Mouse (Mus musculus): ENCODE measurements around the gene Ttc6. TPM values are rescaled to one million over a fixed set of nuclear protein-coding genes. Genes with fewer than 3 reads are reported as not detected.

The Ttc6 gene
- polyA plus RNA-seq, 1 experiment from 2014 or later = 0.96 TPM

DNA sequence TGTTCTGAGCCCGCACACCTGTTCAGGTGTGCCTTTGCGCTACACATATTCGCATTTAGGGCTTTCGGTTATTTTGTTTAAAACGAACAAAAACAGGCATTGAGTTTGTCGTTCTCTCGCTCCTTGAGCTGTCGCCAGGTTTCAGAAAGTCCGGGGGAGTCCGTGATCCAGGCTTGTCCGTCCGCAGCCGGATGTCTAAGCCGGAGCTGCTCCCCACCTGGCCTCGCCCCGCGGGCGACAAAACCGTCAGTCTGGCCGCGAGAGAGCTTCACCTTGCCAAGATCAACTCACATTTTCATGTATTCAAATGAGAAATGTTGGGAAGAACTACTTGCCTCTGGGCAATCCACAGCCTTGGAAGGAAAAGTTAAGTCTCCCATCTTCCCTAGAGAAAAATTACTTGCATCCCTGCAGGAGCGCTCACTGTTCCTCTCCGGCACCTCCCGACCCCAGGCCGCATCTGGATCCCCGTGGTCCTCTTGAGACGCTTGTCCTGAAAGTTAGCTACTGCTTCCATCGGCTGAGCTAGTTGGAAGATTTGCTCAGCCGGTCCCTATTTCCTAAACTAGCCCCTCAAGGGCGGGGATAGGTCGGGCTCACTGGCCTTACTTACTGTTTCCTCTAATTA lies 13.6 kb upstream of the Ttc6 start:
- no peak for ATAC-seq (ENCODE audit: low FRiP score)
- Histone ChIP-seq H3K9me3 (ENCODE audit: control insufficient read depth, low read length) (no peaks in the 10 kb centered on the region), H3K4me2 (replicated peaks) (no peak overlapping the region), H3K36me3 (replicated peaks; ENCODE audit: control insufficient read depth, insufficient read depth) (no peaks in the 10 kb centered on the region), H3K27ac (no peak overlapping the region), H3K27me3 (ENCODE audit: control insufficient read depth, insufficient read depth, low read length) (peaks cover 96% of the 10 kb centered on the region), H3K9ac (no peak overlapping the region), H3K4me3 (replicated peaks; ENCODE audit: low read length) (no peak overlapping the region), H3K4me1 (replicated peaks; ENCODE audit: control insufficient read depth, insufficient read depth, low read length) (no peaks in the 10 kb centered on the region; the same call in 1 of the 2 replicates)
- WGBS = 1% methylated on average over 31 of the region's 31 CpGs
- no peak for DNase-seq (ENCODE audit: low spot score)

DNA sequence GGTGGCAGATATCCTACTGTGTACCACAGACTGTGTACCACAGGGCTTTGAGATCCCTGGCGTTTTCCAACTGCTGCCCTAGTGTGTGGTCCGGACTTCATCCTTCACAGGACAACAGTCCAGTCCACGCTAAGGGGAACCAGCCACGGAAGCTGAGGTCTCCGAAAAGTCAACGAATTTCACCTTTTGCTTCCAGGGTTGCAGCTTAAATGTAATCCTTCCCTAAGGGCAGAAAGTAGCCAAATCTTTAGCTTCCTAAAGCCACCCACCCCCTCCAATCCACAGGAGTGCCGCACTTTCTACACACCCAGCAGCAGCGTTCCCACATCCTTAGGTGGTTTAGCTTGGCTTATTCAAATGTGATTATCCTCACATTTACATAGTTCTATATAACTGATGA lies 13.0 kb upstream of the Ttc6 start:
- DNase-seq (ENCODE audit: low spot score) = no peak
- Histone ChIP-seq H3K4me3 (replicated peaks; ENCODE audit: low read length) (no peak overlapping the region), H3K9ac (no peak overlapping the region), H3K4me2 (replicated peaks) (no peak overlapping the region), H3K9me3 (ENCODE audit: control insufficient read depth, low read length) (no peaks in the 10 kb centered on the region), H3K27me3 (ENCODE audit: control insufficient read depth, insufficient read depth, low read length) (peaks cover 99% of the 10 kb centered on the region), H3K4me1 (replicated peaks; ENCODE audit: control insufficient read depth, insufficient read depth, low read length) (no peaks in the 10 kb centered on the region; the same call in 1 of the 2 replicates), H3K27ac (no peak overlapping the region), H3K36me3 (replicated peaks; ENCODE audit: control insufficient read depth, insufficient read depth) (no peaks in the 10 kb centered on the region)
- 2% methylated on average over 8 of the region's 8 CpGs for WGBS
- no peak for ATAC-seq (ENCODE audit: low FRiP score)

DNA sequence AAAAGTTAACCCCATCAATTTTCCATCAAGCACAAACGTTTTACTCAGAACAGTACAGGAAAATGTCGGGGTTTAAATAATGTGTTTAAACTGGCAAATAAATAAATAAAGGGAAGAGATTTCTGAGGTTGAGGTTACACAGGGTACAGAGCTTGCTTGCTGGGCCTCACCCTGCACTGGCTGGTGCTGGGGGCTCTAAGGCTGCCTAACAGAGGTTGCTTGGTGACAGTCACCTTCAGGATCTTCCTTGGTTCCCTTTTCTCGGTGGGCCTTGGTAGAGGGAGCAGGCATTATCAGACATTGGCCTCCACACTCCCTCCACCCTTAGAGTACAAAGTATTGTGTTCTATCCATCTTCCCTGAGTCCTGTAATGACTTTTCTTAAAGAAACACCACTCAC lies 11.6 kb upstream of the Ttc6 start:
- no peak for DNase-seq (ENCODE audit: low spot score)
- Histone ChIP-seq H3K4me1 (replicated peaks; ENCODE audit: control insufficient read depth, insufficient read depth, low read length) (no peaks in the 10 kb centered on the region), H3K4me3 (replicated peaks; ENCODE audit: low read length) (no peak overlapping the region), H3K27ac (no peak overlapping the region), H3K9me3 (ENCODE audit: control insufficient read depth, low read length) (no peaks in the 10 kb centered on the region), H3K36me3 (replicated peaks; ENCODE audit: control insufficient read depth, insufficient read depth) (no peaks in the 10 kb centered on the region), H3K4me2 (replicated peaks) (no peak overlapping the region), H3K9ac (no peak overlapping the region), H3K27me3 (ENCODE audit: control insufficient read depth, insufficient read depth, low read length) (peaks cover 92% of the 10 kb centered on the region)
- 10% methylated on average over 3 of the region's 3 CpGs for WGBS
- ATAC-seq (ENCODE audit: low FRiP score) = no peak

DNA sequence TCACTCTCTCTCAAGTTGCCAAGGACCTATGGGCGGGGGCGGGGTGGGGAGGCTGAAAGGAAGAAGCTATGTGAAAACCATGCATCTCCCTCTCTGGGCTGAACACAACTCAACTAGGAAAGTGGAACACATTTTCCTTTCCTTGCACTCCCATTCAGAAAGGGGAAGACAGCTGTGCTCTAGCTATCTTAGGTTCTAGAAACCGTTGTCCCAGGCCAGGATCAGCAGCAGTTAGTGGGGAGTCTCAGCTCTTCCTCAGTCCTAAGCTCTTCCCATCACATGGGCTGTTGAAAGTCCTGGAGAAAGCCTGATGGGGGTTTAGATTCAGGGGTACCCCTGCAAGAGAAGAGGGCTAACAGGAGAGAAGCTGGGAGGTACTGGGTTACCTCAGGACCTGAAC lies 9.8 kb upstream of the Ttc6 start:
- H3K4me1 ChIP-seq (replicated peaks; ENCODE audit: control insufficient read depth, insufficient read depth, low read length) = no peaks in the 10 kb centered on the region
- no peak overlapping the region for H3K27ac ChIP-seq
- H3K9me3 ChIP-seq (ENCODE audit: control insufficient read depth, low read length) = no peaks in the 10 kb centered on the region
- no peak for DNase-seq (ENCODE audit: low spot score)
- no peak overlapping the region for H3K4me3 ChIP-seq (replicated peaks; ENCODE audit: low read length)
- 35% methylated on average over 3 of the region's 3 CpGs for WGBS
- H3K9ac ChIP-seq = no peak overlapping the region
- no peak overlapping the region for H3K4me2 ChIP-seq (replicated peaks)
- ATAC-seq (ENCODE audit: low FRiP score) = no peak
- H3K36me3 ChIP-seq (replicated peaks; ENCODE audit: control insufficient read depth, insufficient read depth) = no peaks in the 10 kb centered on the region
- H3K27me3 ChIP-seq (ENCODE audit: control insufficient read depth, insufficient read depth, low read length) = peaks cover 74% of the 10 kb centered on the region

DNA sequence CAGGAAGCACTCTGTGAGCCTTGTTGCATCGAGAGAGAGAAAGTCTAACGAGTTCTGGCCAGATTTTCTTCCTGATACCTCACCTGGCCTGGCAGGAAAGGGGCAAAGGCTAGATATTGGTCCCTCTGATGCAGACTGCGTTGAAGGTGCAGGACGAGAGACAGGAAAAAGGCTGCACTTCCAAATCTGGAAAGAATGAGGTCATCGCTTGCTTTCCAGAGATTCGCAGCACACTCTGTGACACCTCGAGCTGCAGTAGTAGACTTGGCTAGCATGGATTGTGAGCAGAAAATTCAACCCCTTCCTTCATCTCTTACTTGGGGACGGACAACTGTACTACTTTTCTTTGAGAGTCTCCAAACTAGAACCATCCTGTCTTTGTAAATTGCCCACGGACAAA lies 7.9 kb downstream of the Ttc6 start:
- Histone ChIP-seq H3K27me3 (ENCODE audit: control insufficient read depth, insufficient read depth, low read length) (peaks cover 49% of the 10 kb centered on the region), H3K36me3 (replicated peaks; ENCODE audit: control insufficient read depth, insufficient read depth) (no peaks in the 10 kb centered on the region), H3K9me3 (ENCODE audit: control insufficient read depth, low read length) (no peaks in the 10 kb centered on the region), H3K27ac (no peak overlapping the region), H3K4me2 (replicated peaks) (no peak overlapping the region), H3K4me1 (replicated peaks; ENCODE audit: control insufficient read depth, insufficient read depth, low read length) (peaks cover 3% of the 10 kb centered on the region; the same call in 1 of the 2 replicates), H3K4me3 (replicated peaks; ENCODE audit: low read length) (no peak overlapping the region), H3K9ac (no peak overlapping the region)
- ATAC-seq (ENCODE audit: low FRiP score) (no peak), DNase-seq (ENCODE audit: low spot score) (no peak)
- 45% methylated on average over 9 of the region's 9 CpGs for WGBS

DNA sequence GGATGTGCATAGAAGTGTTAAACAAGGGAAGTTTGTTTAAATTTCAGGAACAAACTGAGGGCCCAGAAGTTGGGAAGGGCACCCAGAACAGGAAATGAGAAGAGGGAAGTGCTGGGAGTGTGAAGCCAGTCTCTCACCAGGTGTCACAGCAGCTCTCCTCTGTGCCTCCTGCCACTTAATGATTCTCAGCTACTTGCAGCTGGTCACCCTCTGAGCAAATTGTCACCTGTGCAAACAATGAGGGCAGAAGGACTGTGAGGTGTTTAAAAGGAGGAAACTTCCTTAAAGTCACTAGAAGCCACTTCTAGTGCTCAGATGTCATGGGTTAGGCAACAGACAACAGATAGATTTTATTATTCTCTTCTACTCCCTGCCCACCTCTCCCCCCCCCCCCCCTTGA lies 8.5 kb downstream of the Ttc6 start:
- ATAC-seq (ENCODE audit: low FRiP score) (no peak), DNase-seq (ENCODE audit: low spot score) (no peak)
- Histone ChIP-seq H3K4me3 (replicated peaks; ENCODE audit: low read length) (no peak overlapping the region), H3K27ac (no peak overlapping the region), H3K4me1 (replicated peaks; ENCODE audit: control insufficient read depth, insufficient read depth, low read length) (peaks cover 3% of the 10 kb centered on the region; the same call in 1 of the 2 replicates), H3K9ac (no peak overlapping the region), H3K9me3 (ENCODE audit: control insufficient read depth, low read length) (no peaks in the 10 kb centered on the region), H3K27me3 (ENCODE audit: control insufficient read depth, insufficient read depth, low read length) (peaks cover 50% of the 10 kb centered on the region), H3K4me2 (replicated peaks) (no peak overlapping the region), H3K36me3 (replicated peaks; ENCODE audit: control insufficient read depth, insufficient read depth) (no peaks in the 10 kb centered on the region)

DNA sequence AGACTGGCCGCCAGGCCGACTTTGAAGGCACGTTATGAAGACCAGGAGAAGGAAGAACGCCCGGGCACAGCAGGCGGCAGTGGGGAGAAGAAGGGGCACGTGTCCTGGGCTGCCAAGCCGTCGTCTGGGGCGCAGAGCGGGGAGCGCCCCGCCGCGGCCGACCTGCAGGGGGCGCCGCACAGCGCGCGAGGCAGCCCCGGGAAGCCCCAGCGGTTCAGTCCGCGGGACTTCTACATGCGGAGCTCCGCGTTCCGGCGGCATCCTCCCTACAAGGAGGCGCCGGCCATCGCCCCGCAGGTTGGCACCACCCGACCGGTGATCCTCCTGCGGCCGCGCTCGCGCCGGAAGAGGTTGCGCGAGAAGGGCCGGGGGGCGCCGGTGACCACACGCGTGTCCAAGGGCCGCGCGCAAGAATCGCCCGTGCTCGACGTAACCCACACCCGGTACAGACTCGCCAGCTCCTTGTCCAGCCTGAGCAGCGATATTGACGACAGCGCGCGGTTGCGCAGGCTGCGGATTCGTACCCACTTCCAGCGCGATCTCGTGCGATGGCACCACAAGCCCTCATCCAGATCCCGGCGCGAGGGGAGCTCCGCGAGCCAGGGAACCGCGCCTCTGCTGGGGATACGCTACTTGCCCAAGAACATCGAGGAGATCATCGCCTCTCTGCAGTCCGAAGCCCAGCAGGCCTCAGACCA lies 12.2 kb downstream of the Ttc6 start:
- peak; percentile 47 for DNase-seq (ENCODE audit: low spot score)
- H3K27ac ChIP-seq = no peak overlapping the region
- peak overlapping the region; percentile 77 for H3K4me2 ChIP-seq (replicated peaks)
- 1% methylated on average over 80 of the region's 81 CpGs for WGBS
- peak; percentile 87 for ATAC-seq (ENCODE audit: low FRiP score)
- H3K9ac ChIP-seq = peak overlapping the region; percentile 62
- H3K36me3 ChIP-seq (replicated peaks; ENCODE audit: control insufficient read depth, insufficient read depth) = no peaks in the 10 kb centered on the region
- peaks cover 3% of the 10 kb centered on the region; the same call in 1 of the 2 replicates for H3K4me1 ChIP-seq (replicated peaks; ENCODE audit: control insufficient read depth, insufficient read depth, low read length)
- H3K27me3 ChIP-seq (ENCODE audit: control insufficient read depth, insufficient read depth, low read length) = peaks cover 50% of the 10 kb centered on the region
- H3K9me3 ChIP-seq (ENCODE audit: control insufficient read depth, low read length) = no peaks in the 10 kb centered on the region
- H3K4me3 ChIP-seq (replicated peaks; ENCODE audit: low read length) = peak overlapping the region; percentile 49

DNA sequence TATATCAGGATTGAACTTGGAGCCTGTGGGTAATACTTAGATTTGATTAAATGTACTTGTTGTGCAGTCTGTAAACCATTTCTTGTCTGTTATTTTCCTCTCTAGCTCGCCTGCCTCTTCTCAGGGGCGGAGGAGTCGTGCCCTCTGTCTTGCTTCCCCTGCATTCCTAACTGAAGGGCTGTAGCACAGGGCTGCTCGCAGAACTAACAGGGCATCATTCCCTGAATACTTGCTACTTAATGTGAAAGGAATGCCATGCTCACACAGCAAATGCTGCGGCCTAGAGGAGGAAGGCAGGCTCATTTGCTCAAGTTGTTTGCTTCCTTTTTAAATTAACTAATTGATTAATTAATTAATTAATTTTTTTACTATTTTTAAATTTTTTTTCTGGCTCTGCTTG lies 43.7 kb downstream of the Ttc6 start:
- 60% methylated on average over 5 of the region's 5 CpGs for WGBS
- ATAC-seq (ENCODE audit: low FRiP score) (no peak), DNase-seq (ENCODE audit: low spot score) (no peak)
- H3K27me3 ChIP-seq (ENCODE audit: control insufficient read depth, insufficient read depth, low read length) = no peaks in the 10 kb centered on the region
- H3K9ac ChIP-seq = no peak overlapping the region
- H3K4me3 ChIP-seq (replicated peaks; ENCODE audit: low read length) = no peak overlapping the region
- no peaks in the 10 kb centered on the region for H3K9me3 ChIP-seq (ENCODE audit: control insufficient read depth, low read length)
- H3K4me1 ChIP-seq (replicated peaks; ENCODE audit: control insufficient read depth, insufficient read depth, low read length) = no peaks in the 10 kb centered on the region
- no peak overlapping the region for H3K27ac ChIP-seq
- no peak overlapping the region for H3K4me2 ChIP-seq (replicated peaks)
- H3K36me3 ChIP-seq (replicated peaks; ENCODE audit: control insufficient read depth, insufficient read depth) = no peaks in the 10 kb centered on the region

DNA sequence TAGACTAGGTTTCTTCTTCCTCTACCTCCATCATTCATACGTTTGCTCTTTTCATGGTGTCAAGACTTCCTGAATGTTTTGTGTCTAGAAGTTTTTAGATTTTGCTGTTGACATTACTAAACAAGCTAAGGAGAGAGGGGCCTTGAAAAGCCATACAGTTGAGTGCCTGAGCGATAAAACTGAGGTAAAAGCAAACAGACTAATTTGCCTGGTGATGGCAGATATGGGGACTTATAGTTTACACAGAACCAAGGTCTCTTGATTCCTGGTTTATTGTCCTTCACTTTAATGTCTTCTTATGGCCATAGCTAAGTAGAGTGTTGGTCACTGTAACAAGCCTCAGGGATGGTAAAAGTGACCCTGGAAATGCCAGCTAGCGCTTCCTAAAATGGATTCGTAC lies 51.2 kb downstream of the Ttc6 start:
- DNase-seq (ENCODE audit: low spot score) (no peak), ATAC-seq (ENCODE audit: low FRiP score) (no peak)
- H3K4me1 ChIP-seq (replicated peaks; ENCODE audit: control insufficient read depth, insufficient read depth, low read length) = no peaks in the 10 kb centered on the region
- no peak overlapping the region for H3K9ac ChIP-seq
- no peaks in the 10 kb centered on the region for H3K27me3 ChIP-seq (ENCODE audit: control insufficient read depth, insufficient read depth, low read length)
- H3K27ac ChIP-seq = no peak overlapping the region
- no peaks in the 10 kb centered on the region for H3K36me3 ChIP-seq (replicated peaks; ENCODE audit: control insufficient read depth, insufficient read depth)
- no peaks in the 10 kb centered on the region for H3K9me3 ChIP-seq (ENCODE audit: control insufficient read depth, low read length)
- no peak overlapping the region for H3K4me3 ChIP-seq (replicated peaks; ENCODE audit: low read length)
- no peak overlapping the region for H3K4me2 ChIP-seq (replicated peaks)
- WGBS = 92% methylated on average over 4 of the region's 4 CpGs
